Mouse (Mus musculus) forebrain, embryonic 12.5 days (tissue): ENCODE results near the gene Asic2. TPM values are rescaled to one million over a fixed set of nuclear protein-coding genes. Genes with fewer than 3 reads are reported as not detected.

Experiments
- ATAC-seq: fragments of 200-750 bp; cut with Nextera tagmentation; 2 replicates; pipeline ENCODE4 v1.8.0; 2017; ENCODE audit warnings: moderate TSS enrichment; ENCODE audit not compliant: low FRiP score
- H3K27ac ChIP-seq: fragments of 300-500 bp; sonication (generic); 2 replicates; pipeline ENCODE4 v1.5.1; 2016; ENCODE audit warnings: mild to moderate bottlenecking
- H3K27me3 ChIP-seq: fragments of 300-500 bp; sonication (generic); 2 replicates; pipeline ENCODE4 v1.6.1; 2016; ENCODE audit warnings: mild to moderate bottlenecking
- H3K36me3 ChIP-seq: fragments of 300-500 bp; sonication (generic); replicated peaks from 2 replicates; pipeline ENCODE4 v1.6.1; 2016; ENCODE audit warnings: mild to moderate bottlenecking
- H3K4me1 ChIP-seq: fragments of 300-500 bp; sonication (generic); 2 replicates; pipeline ENCODE4 v1.6.1; 2016
- H3K4me2 ChIP-seq: fragments of 300-500 bp; sonication (generic); 2 replicates; pipeline ENCODE4 v1.6.1; 2016; ENCODE audit warnings: mild to moderate bottlenecking, moderate library complexity
- H3K4me3 ChIP-seq: fragments of 300-500 bp; sonication (generic); replicated peaks from 2 replicates; pipeline ENCODE4 v1.5.1; 2016; ENCODE audit warnings: mild to moderate bottlenecking
- H3K9ac ChIP-seq: fragments of 300-500 bp; sonication (generic); 2 replicates; pipeline ENCODE4 v1.6.1; 2016; ENCODE audit warnings: mild to moderate bottlenecking
- H3K9me3 ChIP-seq: fragments of 300-500 bp; sonication (generic); 2 replicates; pipeline ENCODE4 v1.6.1; 2016
- WGBS: fragments of 180-500 bp; shearing (Covaris S2); methylation state at CpG from one replicate; pipeline ENCODE4 v1.1.7; 2016; 5-methylcytosine and 5-hydroxymethylcytosine counted together
- polyA plus RNA-seq: library from polyadenylated mRNA; unstranded; fragments of >200 nt; fragmentation: Nextera tagmentation; extraction: Ambion mirVana; gene quantifications from 2 replicates; pipeline ENCODE4 v1.2.1, GENCODE M21; 2016

Gene Asic2
- polyA plus RNA-seq, 1 experiment from 2014 or later, result 3.3 TPM

DNA sequence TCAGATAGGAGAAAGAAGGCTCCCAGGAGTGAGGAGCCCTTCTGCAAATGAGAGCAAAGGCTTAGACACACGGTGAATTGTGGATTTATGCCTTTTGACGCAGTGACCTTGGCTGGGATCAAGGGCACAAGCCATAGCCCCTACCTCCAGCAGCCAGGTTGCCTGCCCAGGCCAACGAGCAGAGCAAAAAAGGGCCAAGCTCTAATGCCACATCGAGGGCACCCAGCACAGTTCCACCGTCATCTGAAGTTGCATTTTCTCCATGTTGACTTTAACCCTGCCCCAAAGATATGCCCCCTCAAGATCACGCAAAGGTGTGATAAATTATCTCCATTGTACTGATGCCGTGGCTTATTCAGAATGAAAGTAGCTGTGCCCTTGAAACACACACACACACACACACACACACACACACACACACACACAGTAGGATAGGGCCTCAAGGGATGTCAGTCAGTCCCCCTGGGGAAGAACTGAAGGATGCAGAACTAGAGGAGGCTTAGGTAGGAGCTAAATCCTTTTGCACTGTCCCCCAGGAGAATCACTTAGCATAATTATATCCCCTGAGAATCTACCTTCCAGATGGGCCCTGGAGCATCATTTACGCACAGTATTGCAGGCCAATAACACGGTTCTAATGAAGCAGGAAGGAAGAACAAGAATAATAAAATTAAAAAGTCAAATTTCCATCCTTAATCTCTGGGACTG, 96.6 kb downstream of the Asic2 start:
- no peak overlapping the region for H3K9ac ChIP-seq
- no peak overlapping the region for H3K4me2 ChIP-seq
- no peak for ATAC-seq
- no peaks in the 10 kb centered on the region for H3K27me3 ChIP-seq
- peaks cover 11% of the 10 kb centered on the region for H3K4me1 ChIP-seq
- no peaks in the 10 kb centered on the region for H3K9me3 ChIP-seq
- no peaks in the 10 kb centered on the region for H3K36me3 ChIP-seq
- no peak overlapping the region for H3K27ac ChIP-seq
- 66% methylated on average over 9 of the region's 9 CpGs for WGBS
- no peak overlapping the region for H3K4me3 ChIP-seq

GRCm38 (mm10) chr11:81865661-81866382, 102.4 kb downstream of the Asic2 start:
- peak overlapping the region; percentile 8; the same call in 1 of the 2 replicates for H3K27ac ChIP-seq
- no peaks in the 10 kb centered on the region for H3K27me3 ChIP-seq
- WGBS, result 58% methylated on average over 10 of the region's 10 CpGs
- H3K9ac ChIP-seq, result no peak overlapping the region
- no peak overlapping the region for H3K4me2 ChIP-seq
- H3K36me3 ChIP-seq, result no peaks in the 10 kb centered on the region
- ATAC-seq, result no peak
- H3K4me1 ChIP-seq, result peaks cover 29% of the 10 kb centered on the region
- no peaks in the 10 kb centered on the region for H3K9me3 ChIP-seq
- no peak overlapping the region for H3K4me3 ChIP-seq

GRCm38 (mm10) chr11:81860250-81860972, 107.8 kb downstream of the Asic2 start, which contains the start of gene 5530401A14Rik:
Gene 5530401A14Rik, plus strand, starts transcription at chr11:81860673.
- 19% methylated on average over 4 of the region's 4 CpGs for WGBS
- Histone ChIP-seq H3K36me3 (no peaks in the 10 kb centered on the region), H3K9ac (no peak within 1 kb of the TSS), H3K4me2 (no peak within 1 kb of the TSS), H3K4me1 (peaks cover 29% of the 10 kb centered on the region), H3K27me3 (no peaks in the 10 kb centered on the region), H3K27ac (peak within 1 kb of the TSS; percentile 43; the same call in 1 of the 2 replicates), H3K9me3 (no peaks in the 10 kb centered on the region), H3K4me3 (no peak within 1 kb of the TSS)
- peak; percentile 39; the same call in 1 of the 2 replicates for ATAC-seq

DNA sequence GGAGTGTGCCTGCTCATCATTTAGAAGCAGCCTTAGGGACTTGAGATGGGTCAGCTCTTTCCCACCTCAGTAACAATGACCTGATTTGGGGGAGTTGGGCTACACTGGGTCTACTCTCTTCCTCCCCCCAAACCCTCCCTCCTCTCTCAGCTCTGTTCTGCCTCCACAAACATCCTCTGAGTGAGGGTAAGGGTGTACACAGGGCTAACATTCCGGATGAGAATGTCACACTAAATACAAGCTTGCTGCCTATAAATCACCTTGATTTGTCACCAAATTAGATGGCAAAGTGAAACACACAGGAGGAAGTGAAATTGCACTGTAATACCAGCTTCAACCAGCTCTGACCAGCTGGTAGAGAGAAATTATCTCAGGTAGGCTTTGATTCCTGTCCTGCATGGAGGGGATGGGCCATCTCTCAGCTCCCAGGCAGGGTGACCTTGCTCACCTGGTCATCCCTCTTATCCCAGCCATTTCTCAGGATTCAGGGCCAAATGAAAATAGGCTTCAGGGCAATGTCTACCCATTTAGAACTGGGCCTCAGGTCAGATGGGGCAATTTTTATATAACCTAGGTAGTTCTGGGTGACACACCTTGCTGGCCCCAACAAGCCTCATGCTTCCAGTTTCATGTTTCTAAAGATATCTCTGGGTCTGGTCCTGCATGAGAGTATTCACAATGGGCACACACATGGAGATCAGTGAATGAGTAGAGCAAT, 120.3 kb downstream of the Asic2 start:
- Histone ChIP-seq H3K4me1 (peaks cover 14% of the 10 kb centered on the region), H3K27ac (no peak overlapping the region), H3K4me2 (no peak overlapping the region), H3K4me3 (no peak overlapping the region), H3K36me3 (no peaks in the 10 kb centered on the region), H3K27me3 (no peaks in the 10 kb centered on the region), H3K9me3 (no peaks in the 10 kb centered on the region), H3K9ac (no peak overlapping the region)
- 75% methylated on average over 1 of the region's 1 CpGs for WGBS
- ATAC-seq, result no peak

- Histone ChIP-seq H3K36me3 (no peaks in the 10 kb centered on the region), H3K4me2 (no peak overlapping the region), H3K27me3 (no peaks in the 10 kb centered on the region), H3K4me1 (peaks cover 9% of the 10 kb centered on the region), H3K9ac (no peak overlapping the region), H3K27ac (no peak overlapping the region), H3K9me3 (no peaks in the 10 kb centered on the region), H3K4me3 (no peak overlapping the region)
- WGBS, result 74% methylated on average over 3 of the region's 3 CpGs
- no peak for ATAC-seq
Measured at GRCm38 (mm10) chr11:81845686-81846036, 122.6 kb downstream of the Asic2 start.

DNA sequence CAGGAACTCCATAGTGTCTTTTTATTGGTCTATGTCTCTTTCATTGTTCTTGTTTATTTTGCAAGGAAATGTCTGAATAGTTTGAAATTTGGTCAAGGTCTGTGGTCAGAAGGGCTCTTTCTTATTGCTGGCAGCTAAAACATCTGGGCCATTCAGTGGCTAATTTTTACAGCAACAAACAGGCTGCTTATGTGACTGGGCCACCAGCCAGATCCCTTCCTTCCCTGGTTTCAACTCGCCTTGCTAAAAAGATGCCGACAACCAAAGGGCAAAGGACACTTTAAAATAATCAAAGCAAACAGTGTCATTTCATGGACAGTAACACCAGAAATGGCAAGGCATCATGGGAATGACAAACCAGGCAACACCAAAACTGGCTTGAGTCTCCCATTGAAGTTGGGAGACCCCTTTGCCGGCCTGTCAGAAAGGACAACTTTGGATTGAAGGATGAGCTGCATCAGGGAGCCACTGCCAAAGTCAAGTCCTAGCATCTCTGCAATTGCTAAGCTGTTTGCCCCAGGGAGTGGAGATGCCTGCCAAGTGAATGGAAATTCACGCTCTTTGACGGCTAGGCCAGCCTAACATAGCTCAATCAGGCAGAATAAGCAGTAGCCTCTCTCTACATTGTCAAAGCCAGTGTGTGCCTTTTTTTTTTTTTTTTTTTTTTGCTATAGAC, 123.1 kb downstream of the Asic2 start:
- Histone ChIP-seq H3K27ac (no peak overlapping the region), H3K4me2 (no peak overlapping the region), H3K9me3 (no peaks in the 10 kb centered on the region), H3K9ac (no peak overlapping the region), H3K4me3 (no peak overlapping the region), H3K27me3 (no peaks in the 10 kb centered on the region), H3K36me3 (no peaks in the 10 kb centered on the region), H3K4me1 (peaks cover 6% of the 10 kb centered on the region; the same call in 1 of the 2 replicates)
- 67% methylated on average over 5 of the region's 5 CpGs for WGBS
- ATAC-seq, result no peak

GRCm38 (mm10) chr11:81841001-81841400, 127.3 kb downstream of the Asic2 start:
- Histone ChIP-seq H3K36me3 (no peaks in the 10 kb centered on the region), H3K4me3 (no peak overlapping the region), H3K9ac (no peak overlapping the region), H3K27me3 (no peaks in the 10 kb centered on the region), H3K27ac (no peak overlapping the region), H3K4me2 (no peak overlapping the region), H3K4me1 (peaks cover 13% of the 10 kb centered on the region), H3K9me3 (no peaks in the 10 kb centered on the region)
- ATAC-seq, result no peak
- 69% methylated on average over 2 of the region's 2 CpGs for WGBS

DNA sequence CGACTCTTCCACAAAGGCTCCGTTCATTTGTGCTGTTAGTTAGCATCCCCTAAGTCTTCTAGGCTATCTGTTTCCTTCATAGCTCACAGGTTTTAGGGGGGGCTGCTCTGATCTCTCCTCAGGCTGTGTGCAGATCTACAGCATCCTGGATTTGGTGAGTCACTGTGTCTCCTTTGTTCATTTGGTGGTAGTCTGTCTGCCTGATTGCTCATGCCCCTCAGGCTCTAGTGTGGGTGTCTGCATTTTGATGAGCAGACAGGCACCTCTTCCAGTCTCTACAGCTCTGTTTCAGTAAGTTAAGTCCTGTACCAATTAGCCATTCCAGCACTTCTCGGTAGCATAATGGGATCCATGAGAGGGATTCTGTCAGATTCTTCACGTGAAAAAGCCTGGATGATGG, 129.8 kb downstream of the Asic2 start:
- ATAC-seq, result no peak

GRCm38 (mm10) chr11:81832381-81832780, 135.9 kb downstream of the Asic2 start:
- no peak overlapping the region for H3K4me2 ChIP-seq
- H3K4me3 ChIP-seq, result no peak overlapping the region
- no peaks in the 10 kb centered on the region for H3K36me3 ChIP-seq
- WGBS, result 24% methylated on average over 1 of the region's 1 CpGs
- no peak overlapping the region for H3K9ac ChIP-seq
- H3K27me3 ChIP-seq, result no peaks in the 10 kb centered on the region
- no peak overlapping the region for H3K27ac ChIP-seq
- ATAC-seq, result no peak
- no peaks in the 10 kb centered on the region for H3K4me1 ChIP-seq
- H3K9me3 ChIP-seq, result no peaks in the 10 kb centered on the region

More for the DNA sequence above, 129.8 kb downstream of the Asic2 start:
- H3K27ac ChIP-seq, result no peak overlapping the region
- no peak overlapping the region for H3K9ac ChIP-seq
- H3K4me1 ChIP-seq, result peaks cover 7% of the 10 kb centered on the region; the same call in 1 of the 2 replicates
- 51% methylated on average over 4 of the region's 4 CpGs for WGBS
- H3K4me2 ChIP-seq, result no peak overlapping the region
- no peaks in the 10 kb centered on the region for H3K27me3 ChIP-seq
- H3K4me3 ChIP-seq, result no peak overlapping the region
- no peaks in the 10 kb centered on the region for H3K36me3 ChIP-seq
- no peaks in the 10 kb centered on the region for H3K9me3 ChIP-seq

- no peak for ATAC-seq
- H3K4me3 ChIP-seq, result no peak overlapping the region
- no peak overlapping the region for H3K9ac ChIP-seq
- no peak overlapping the region for H3K27ac ChIP-seq
- H3K9me3 ChIP-seq, result no peaks in the 10 kb centered on the region
- WGBS, result 61% methylated on average over 5 of the region's 5 CpGs
- no peaks in the 10 kb centered on the region for H3K27me3 ChIP-seq
- H3K4me2 ChIP-seq, result no peak overlapping the region
- no peaks in the 10 kb centered on the region for H3K36me3 ChIP-seq
- H3K4me1 ChIP-seq, result no peaks in the 10 kb centered on the region
Measured at GRCm38 (mm10) chr11:81816531-81816930, 151.7 kb downstream of the Asic2 start.

DNA sequence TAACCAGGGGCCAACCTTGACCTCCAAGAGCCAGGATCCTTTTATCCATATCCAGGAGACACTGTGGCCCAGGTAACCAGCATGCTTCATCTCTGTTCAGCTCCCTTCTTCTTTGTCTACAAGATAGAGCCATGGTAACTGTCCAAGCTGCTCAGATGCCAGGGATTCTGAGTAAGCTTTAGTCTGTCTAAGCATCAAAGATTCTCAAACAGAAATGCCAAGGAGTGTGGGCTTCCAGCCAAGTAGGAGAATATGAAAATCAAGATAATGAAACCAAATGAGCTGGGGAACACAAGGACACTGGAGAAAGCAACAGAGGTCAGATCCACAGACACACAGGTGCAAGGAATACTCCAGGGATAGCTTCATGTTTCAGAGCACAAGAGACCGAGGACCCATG, 153.4 kb downstream of the Asic2 start:
- Histone ChIP-seq H3K27ac (no peak overlapping the region), H3K4me2 (no peak overlapping the region), H3K4me3 (no peak overlapping the region), H3K36me3 (no peaks in the 10 kb centered on the region), H3K9ac (no peak overlapping the region), H3K27me3 (no peaks in the 10 kb centered on the region), H3K4me1 (no peaks in the 10 kb centered on the region), H3K9me3 (no peaks in the 10 kb centered on the region)
- 89% methylated on average over 1 of the region's 1 CpGs for WGBS
- no peak for ATAC-seq
